Mouse (Mus musculus) midbrain, embryonic 10.5 days (tissue): ENCODE data around the gene Fam83g. TPM values are rescaled to one million over a fixed set of nuclear protein-coding genes. Genes with fewer than 3 reads are reported as not detected.

Experiments
- DNase-seq: peaks from one replicate; pipeline ENCODE4 v3.0.0-alpha.2; 2017; ENCODE audit warnings: low spot score
- H3K27ac ChIP-seq: fragments of 300-500 bp; sonication (generic); replicated peaks from 2 replicates; pipeline ENCODE4 v1.5.1; 2016; ENCODE audit warnings: mild to moderate bottlenecking
- H3K27me3 ChIP-seq: fragments of 300-500 bp; sonication (generic); 2 replicates; pipeline ENCODE4 v1.6.1; 2016; ENCODE audit warnings: low read depth, mild to moderate bottlenecking; ENCODE audit not compliant: poor library complexity, severe bottlenecking
- H3K36me3 ChIP-seq: fragments of 300-500 bp; sonication (generic); 2 replicates; pipeline ENCODE4 v1.6.1; 2016; ENCODE audit warnings: mild to moderate bottlenecking, moderate library complexity
- H3K4me1 ChIP-seq: fragments of 300-500 bp; sonication (generic); 2 replicates; pipeline ENCODE4 v1.6.1; 2016
- H3K4me3 ChIP-seq: fragments of 300-500 bp; sonication (generic); 2 replicates; pipeline ENCODE4 v1.5.1; 2016; ENCODE audit warnings: mild to moderate bottlenecking, moderate library complexity
- H3K9me3 ChIP-seq: fragments of 300-500 bp; sonication (generic); replicated peaks from 2 replicates; pipeline ENCODE4 v1.6.1; 2016; ENCODE audit warnings: mild to moderate bottlenecking
- WGBS: fragments of 180-500 bp; shearing (Covaris S2); methylation state at CpG from one replicate; pipeline ENCODE4 v1.1.7; 2016; 5-methylcytosine and 5-hydroxymethylcytosine counted together
- polyA plus RNA-seq: library from polyadenylated mRNA; unstranded; fragments of >200 nt; fragmentation: Nextera tagmentation; extraction: Ambion mirVana; gene quantifications from 2 replicates; pipeline ENCODE4 v1.2.1, GENCODE M21; 2016

Gene Fam83g
- polyA plus RNA-seq, 1 experiment from 2014 or later, result 0.95 TPM

DNA sequence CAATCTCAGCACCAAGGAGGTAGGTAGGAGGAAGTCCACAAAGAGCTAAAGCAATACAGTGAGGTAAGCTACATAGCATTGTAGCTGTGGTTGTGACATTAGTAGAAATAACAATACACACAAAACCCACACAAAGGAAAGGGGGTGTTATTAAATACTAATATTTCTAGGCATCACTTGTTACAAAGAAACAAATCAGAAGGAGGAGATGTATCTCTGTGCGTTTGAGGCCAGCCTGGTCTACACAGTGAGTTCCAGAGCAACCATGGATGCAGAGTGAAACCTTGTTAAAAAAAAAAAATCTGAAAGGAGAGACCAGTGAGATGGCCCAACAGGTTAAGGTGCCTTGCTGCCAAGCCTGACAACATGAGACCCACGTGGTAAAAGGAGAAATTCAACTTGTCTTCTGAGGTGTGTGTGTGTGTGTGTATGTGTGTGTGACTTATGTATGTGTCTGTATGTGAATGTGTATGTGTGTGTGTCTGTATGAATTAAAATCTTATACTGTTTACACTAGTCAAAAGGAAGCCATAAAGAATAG, 37.3 kb upstream of the Fam83g start:
- H3K27ac ChIP-seq, result no peak overlapping the region

DNA sequence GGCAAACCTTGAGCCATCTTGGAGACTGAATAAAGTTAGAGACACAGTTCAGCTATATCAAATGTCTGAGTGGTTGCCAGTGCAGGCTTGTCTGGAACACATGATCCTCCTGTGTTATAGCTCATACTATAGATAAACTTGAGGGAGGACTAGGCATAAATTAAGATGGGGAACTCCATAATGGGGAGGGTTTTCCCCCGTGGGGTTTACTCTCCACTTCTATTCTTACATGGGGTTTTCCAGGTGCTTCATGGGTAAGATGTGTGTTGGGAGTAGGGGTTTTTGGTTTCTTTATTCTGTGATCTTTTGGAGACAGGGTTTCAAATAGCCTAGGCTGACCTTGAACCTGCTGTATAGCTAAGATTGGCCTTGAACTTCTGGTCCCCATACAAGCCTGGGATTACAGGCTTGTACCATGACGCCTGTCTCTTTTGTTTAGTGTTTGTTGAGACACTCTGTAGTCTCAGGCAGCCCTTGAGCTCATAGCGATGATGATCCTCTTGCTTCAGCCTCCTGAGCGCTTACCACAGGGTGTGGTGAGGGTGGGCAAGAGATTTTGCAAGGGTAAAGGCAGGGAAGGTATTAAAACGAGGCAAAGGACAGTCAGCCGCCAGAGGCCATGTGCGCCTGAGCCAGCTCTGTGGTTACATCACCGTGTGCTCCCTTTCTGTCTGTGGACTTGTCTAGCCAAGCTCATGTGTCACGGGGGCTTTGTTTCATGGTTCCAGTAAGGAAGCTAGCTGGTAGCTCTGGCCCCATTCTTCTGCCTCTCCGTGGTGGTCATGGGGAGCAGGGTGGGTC, 36.6 kb upstream of the Fam83g start:
- H3K4me1 ChIP-seq, result no peaks in the 10 kb centered on the region
- H3K36me3 ChIP-seq, result no peaks in the 10 kb centered on the region
- no peak overlapping the region for H3K4me3 ChIP-seq
- DNase-seq, result no peak
- H3K27ac ChIP-seq, result no peak overlapping the region
- WGBS, result 75% methylated on average over 10 of the region's 10 CpGs
- H3K27me3 ChIP-seq, result no peaks in the 10 kb centered on the region
- H3K9me3 ChIP-seq, result no peaks in the 10 kb centered on the region

More for the DNA sequence above, 37.3 kb upstream of the Fam83g start:
- 61% methylated on average over 2 of the region's 2 CpGs for WGBS
- H3K4me1 ChIP-seq, result no peaks in the 10 kb centered on the region
- H3K36me3 ChIP-seq, result no peaks in the 10 kb centered on the region
- no peak for DNase-seq
- no peaks in the 10 kb centered on the region for H3K27me3 ChIP-seq
- no peaks in the 10 kb centered on the region for H3K9me3 ChIP-seq
- H3K4me3 ChIP-seq, result no peak overlapping the region

DNA sequence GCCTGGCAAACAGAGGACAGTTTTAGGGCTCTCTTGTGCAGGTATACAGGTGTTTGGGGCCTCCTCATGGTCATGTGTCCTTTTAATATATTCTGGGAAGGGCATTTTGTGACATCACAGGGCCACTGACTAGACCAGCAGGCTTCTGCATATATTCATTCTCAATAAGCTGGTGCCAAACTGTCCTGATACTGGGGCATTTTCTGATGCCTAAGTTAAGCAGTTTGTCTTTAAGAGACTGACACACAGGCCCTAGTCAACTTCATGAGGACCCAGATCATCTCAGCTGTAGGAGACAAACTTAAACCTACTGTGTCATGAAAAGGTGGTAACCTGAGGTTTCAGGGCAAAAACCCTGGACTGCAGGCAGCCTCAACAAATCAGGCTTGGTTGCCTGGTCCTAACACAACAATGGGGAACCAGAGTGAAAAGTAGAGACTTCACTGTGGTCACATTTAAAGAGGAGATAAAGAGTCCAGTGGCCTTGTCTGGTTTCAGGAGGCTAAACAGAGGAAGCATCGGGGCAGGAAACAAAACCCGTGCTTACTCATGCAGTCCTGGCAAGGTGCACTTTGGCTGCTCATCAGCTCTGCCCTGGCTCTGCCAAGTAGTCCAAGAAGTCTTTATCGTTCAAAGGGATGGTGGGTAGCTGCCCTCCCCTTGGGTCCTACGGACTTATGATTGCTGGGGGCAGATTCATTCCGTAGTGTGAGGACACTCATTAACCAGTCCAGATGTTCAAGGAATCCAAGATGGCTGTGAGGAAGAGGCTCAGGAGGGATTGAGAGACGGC, 35.7 kb upstream of the Fam83g start:
- Histone ChIP-seq H3K36me3 (no peaks in the 10 kb centered on the region), H3K27ac (no peak overlapping the region), H3K9me3 (no peaks in the 10 kb centered on the region), H3K4me1 (no peaks in the 10 kb centered on the region), H3K27me3 (no peaks in the 10 kb centered on the region; the same call in 1 of the 2 replicates), H3K4me3 (no peak overlapping the region)
- DNase-seq, result no peak
- WGBS, result 86% methylated on average over 6 of the region's 6 CpGs

- no peaks in the 10 kb centered on the region for H3K9me3 ChIP-seq
- no peak for DNase-seq
- H3K27ac ChIP-seq, result no peak overlapping the region
- no peak overlapping the region for H3K4me3 ChIP-seq
- no peaks in the 10 kb centered on the region; the same call in 1 of the 2 replicates for H3K27me3 ChIP-seq
- 86% methylated on average over 7 of the region's 7 CpGs for WGBS
- no peaks in the 10 kb centered on the region for H3K36me3 ChIP-seq
- no peaks in the 10 kb centered on the region for H3K4me1 ChIP-seq
Observed at GRCm38 (mm10) chr11:61648749-61649115, 35.2 kb upstream of the Fam83g start.

DNA sequence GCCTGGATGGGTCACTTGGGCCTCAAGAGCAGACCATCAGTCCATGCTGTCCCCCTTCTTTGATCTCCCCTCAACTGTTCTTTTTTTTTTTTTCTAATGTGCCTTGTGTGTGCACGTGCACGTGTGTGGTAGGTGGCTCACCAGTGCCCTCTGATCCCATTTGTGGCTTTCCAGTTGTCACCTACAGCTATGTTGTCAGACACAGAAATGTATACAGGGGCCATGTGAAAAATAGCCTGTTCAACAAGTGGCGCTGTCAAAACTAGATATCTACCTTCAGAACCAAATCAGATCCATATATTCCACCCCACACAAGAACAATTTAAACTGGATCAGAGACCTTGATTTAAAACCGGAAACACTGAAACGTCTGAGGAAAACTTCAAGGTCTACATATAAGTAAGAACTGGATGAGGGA, 34.7 kb upstream of the Fam83g start:
- H3K27me3 ChIP-seq, result no peaks in the 10 kb centered on the region; the same call in 1 of the 2 replicates
- no peak for DNase-seq
- WGBS, result 95% methylated on average over 5 of the region's 5 CpGs
- H3K4me3 ChIP-seq, result no peak overlapping the region
- no peaks in the 10 kb centered on the region for H3K4me1 ChIP-seq
- no peaks in the 10 kb centered on the region for H3K36me3 ChIP-seq
- H3K27ac ChIP-seq, result no peak overlapping the region
- no peaks in the 10 kb centered on the region for H3K9me3 ChIP-seq

DNA sequence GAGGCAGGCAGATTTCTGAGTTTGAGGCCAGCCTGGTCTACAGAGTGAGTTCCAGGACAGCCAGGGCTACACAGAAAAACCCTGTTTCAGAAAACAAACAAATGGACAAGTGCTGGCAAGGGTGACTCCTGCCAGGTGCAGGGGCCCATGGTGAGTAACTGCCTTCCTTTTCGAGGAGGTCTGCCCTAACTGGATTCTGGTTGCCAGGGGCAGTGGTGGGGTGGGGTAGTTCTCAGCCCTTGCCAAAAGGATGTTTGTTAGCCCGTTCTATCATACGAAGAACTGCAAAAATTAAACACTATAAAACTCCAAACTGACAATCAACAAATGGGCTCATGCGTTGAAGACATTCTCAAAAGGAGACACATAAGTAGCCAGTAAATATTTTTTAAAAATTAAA, 34.3 kb upstream of the Fam83g start:
- 93% methylated on average over 4 of the region's 4 CpGs for WGBS
- DNase-seq, result no peak
- Histone ChIP-seq H3K27ac (no peak overlapping the region), H3K9me3 (no peaks in the 10 kb centered on the region), H3K4me3 (no peak overlapping the region), H3K4me1 (no peaks in the 10 kb centered on the region), H3K36me3 (no peaks in the 10 kb centered on the region), H3K27me3 (no peaks in the 10 kb centered on the region; the same call in 1 of the 2 replicates)

- H3K27me3 ChIP-seq, result no peaks in the 10 kb centered on the region; the same call in 1 of the 2 replicates
- WGBS, result 88% methylated on average over 9 of the region's 9 CpGs
Observed at GRCm38 (mm10) chr11:61650470-61651265, 33.2 kb upstream of the Fam83g start.

GRCm38 (mm10) chr11:61652216-61652615, 31.7 kb upstream of the Fam83g start:
- H3K4me1 ChIP-seq, result no peaks in the 10 kb centered on the region
- 92% methylated on average over 5 of the region's 5 CpGs for WGBS
- H3K4me3 ChIP-seq, result no peak overlapping the region
- no peaks in the 10 kb centered on the region; the same call in 1 of the 2 replicates for H3K27me3 ChIP-seq
- no peaks in the 10 kb centered on the region for H3K36me3 ChIP-seq
- H3K27ac ChIP-seq, result no peak overlapping the region
- no peaks in the 10 kb centered on the region for H3K9me3 ChIP-seq
- DNase-seq, result no peak

More at GRCm38 (mm10) chr11:61650470-61651265, 33.2 kb upstream of the Fam83g start:
- H3K36me3 ChIP-seq, result no peaks in the 10 kb centered on the region
- H3K27ac ChIP-seq, result no peak overlapping the region
- no peak for DNase-seq
- no peaks in the 10 kb centered on the region for H3K9me3 ChIP-seq
- no peaks in the 10 kb centered on the region for H3K4me1 ChIP-seq
- no peak overlapping the region for H3K4me3 ChIP-seq

GRCm38 (mm10) chr11:61652686-61653447, 31.0 kb upstream of the Fam83g start, which contains the start of gene Grap:
Gene Grap, plus strand, starts transcription at chr11:61653265.
- Histone ChIP-seq H3K27ac (no peak within 1 kb of the TSS), H3K4me1 (no peaks in the 10 kb centered on the region), H3K4me3 (0 out of 2 replicates have a peak within 1 kb of the TSS, but pooled peaks have one; percentile 7), H3K27me3 (no peaks in the 10 kb centered on the region; the same call in 1 of the 2 replicates), H3K9me3 (no peaks in the 10 kb centered on the region), H3K36me3 (no peaks in the 10 kb centered on the region)
- 75% methylated on average over 10 of the region's 10 CpGs for WGBS
- DNase-seq, result no peak

DNA sequence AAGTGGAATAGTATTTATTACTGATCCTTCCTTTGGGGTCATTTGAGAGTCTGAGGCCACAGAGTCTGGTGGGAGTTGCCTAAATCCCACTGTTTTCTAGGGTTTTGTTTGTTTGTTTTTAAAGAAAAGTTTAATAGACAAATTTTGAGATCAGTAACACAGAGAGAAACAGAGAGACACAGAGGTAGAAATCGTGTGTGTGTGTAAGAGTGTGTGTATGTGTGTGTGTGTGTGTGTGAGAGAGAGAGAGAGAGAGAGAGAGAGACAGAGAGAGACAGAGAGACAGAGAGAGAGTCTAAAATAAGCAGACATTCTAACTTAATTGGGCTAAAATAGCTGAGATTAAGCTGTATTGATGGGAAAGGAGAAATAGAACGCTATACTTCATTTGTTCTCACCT, 30.3 kb upstream of the Fam83g start:
- no peaks in the 10 kb centered on the region; the same call in 1 of the 2 replicates for H3K27me3 ChIP-seq

DNA sequence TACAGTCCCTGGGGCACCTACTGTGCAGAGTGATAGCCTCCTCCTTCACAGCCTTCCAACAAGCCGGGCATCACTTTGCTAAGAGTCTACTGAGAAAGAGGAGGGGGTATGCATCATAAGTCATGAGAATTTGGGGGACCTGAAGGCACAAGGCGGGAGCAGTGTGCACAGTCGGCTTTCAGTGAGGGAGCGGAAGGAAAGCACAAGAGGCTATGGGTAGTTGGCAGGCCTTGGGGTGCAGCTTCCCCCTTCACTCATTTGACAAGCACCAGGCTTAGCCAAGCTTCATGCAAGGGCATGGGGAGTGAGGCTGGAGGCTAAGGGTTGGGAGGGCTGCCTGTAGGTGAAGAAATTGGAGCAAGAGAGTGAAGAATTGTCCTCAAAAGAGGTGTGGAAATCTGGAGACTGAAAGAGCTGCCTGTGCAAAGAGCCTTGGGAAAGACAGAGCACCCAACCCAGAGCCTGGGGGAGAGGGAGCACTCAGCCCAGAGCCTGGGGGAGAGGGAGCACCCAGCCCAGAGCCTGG, 29.0 kb upstream of the Fam83g start:
- H3K27ac ChIP-seq, result no peak overlapping the region
- H3K36me3 ChIP-seq, result no peaks in the 10 kb centered on the region
- no peaks in the 10 kb centered on the region; the same call in 1 of the 2 replicates for H3K27me3 ChIP-seq
- H3K4me3 ChIP-seq, result no peak overlapping the region
- no peaks in the 10 kb centered on the region for H3K9me3 ChIP-seq
- 88% methylated on average over 4 of the region's 4 CpGs for WGBS
- no peak for DNase-seq
- H3K4me1 ChIP-seq, result 0 out of 2 replicates have a peak, but pooled peaks cover 2% of the 10 kb centered on the region

More for the DNA sequence above, 30.3 kb upstream of the Fam83g start:
- Histone ChIP-seq H3K36me3 (no peaks in the 10 kb centered on the region), H3K4me3 (0 out of 2 replicates have a peak overlapping the region, but pooled peaks have one; percentile 7), H3K27ac (no peak overlapping the region), H3K4me1 (no peaks in the 10 kb centered on the region), H3K9me3 (no peaks in the 10 kb centered on the region)
- DNase-seq, result no peak
- 68% methylated on average over 2 of the region's 2 CpGs for WGBS
